Mouse (Mus musculus): ENCODE measurements around the gene Clcn2.

The Clcn2 gene

GRCm38 (mm10) chr16:20722736-20723135, 5.2 kb upstream of the Clcn2 start:
- no peak for DNase-seq (ENCODE audit: low spot score)

- DNase-seq (ENCODE audit: low spot score) = no peak
These were observed 4.3 kb upstream of the Clcn2 start for GRCm38 (mm10) chr16:20721808-20722207.

GRCm38 (mm10) chr16:20717978-20718670, 578 bp upstream of the Clcn2 start:
- DNase-seq (ENCODE audit: low spot score) = no peak

- no peak for DNase-seq (ENCODE audit: low spot score)
These were observed 735 bp downstream of the Clcn2 start for GRCm38 (mm10) chr16:20716841-20717180.

GRCm38 (mm10) chr16:20715976-20716840, 1.3 kb downstream of the Clcn2 start:
- DNase-seq (ENCODE audit: low spot score) = peak; percentile 88

GRCm38 (mm10) chr16:20715566-20715965, 2.0 kb downstream of the Clcn2 start:
- DNase-seq (ENCODE audit: low spot score) = no peak

GRCm38 (mm10) chr16:20715161-20715560, 2.4 kb downstream of the Clcn2 start:
- no peak for DNase-seq (ENCODE audit: low spot score)

- no peak for DNase-seq (ENCODE audit: low spot score)
These were observed 3.1 kb downstream of the Clcn2 start for GRCm38 (mm10) chr16:20714307-20715080.

- no peak for DNase-seq (ENCODE audit: low spot score)
These were observed 4.7 kb downstream of the Clcn2 start for GRCm38 (mm10) chr16:20712889-20713288.

- DNase-seq (ENCODE audit: low spot score) = no peak
These were observed 5.4 kb downstream of the Clcn2 start for GRCm38 (mm10) chr16:20712190-20712589.

GRCm38 (mm10) chr16:20710810-20711209, 6.7 kb downstream of the Clcn2 start:
- DNase-seq (ENCODE audit: low spot score) = no peak

- DNase-seq (ENCODE audit: low spot score) = no peak
These were observed 7.2 kb downstream of the Clcn2 start for GRCm38 (mm10) chr16:20710370-20710769.

- DNase-seq (ENCODE audit: low spot score) = no peak
These were observed 8.4 kb downstream of the Clcn2 start for GRCm38 (mm10) chr16:20708939-20709734.

- no peak for DNase-seq (ENCODE audit: low spot score)
These were observed 9.2 kb downstream of the Clcn2 start for GRCm38 (mm10) chr16:20708220-20708938.

- DNase-seq (ENCODE audit: low spot score) = peak; percentile 62
These were observed 11.0 kb downstream of the Clcn2 start for GRCm38 (mm10) chr16:20706407-20707055.

- no peak for DNase-seq (ENCODE audit: low spot score)
These were observed 11.8 kb downstream of the Clcn2 start for GRCm38 (mm10) chr16:20705786-20706185.

GRCm38 (mm10) chr16:20703699-20704400, 13.7 kb downstream of the Clcn2 start:
- DNase-seq (ENCODE audit: low spot score) = no peak

- no peak for DNase-seq (ENCODE audit: low spot score)
These were observed 14.5 kb downstream of the Clcn2 start for GRCm38 (mm10) chr16:20703071-20703470.

- peak; percentile 85 for DNase-seq (ENCODE audit: low spot score)
These were observed 15.0 kb downstream of the Clcn2 start for GRCm38 (mm10) chr16:20702522-20702893.
